In genomic region chr17:75522347-75523065, GRCm38 (mm10) we compare ENCODE assay signal across 9 mouse cellular contexts. TPM values are rescaled to one million over a fixed set of nuclear protein-coding genes. Genes with fewer than 3 reads are reported as not detected.
DNase-seq lines count a peak whose midpoint lies in the region; ATAC-seq and TF ChIP-seq lines count a peak whose summit lies in the region.
"Had no signal": no experiment of that assay in that cellular context is flagged by ENCODE, and none has a peak within 500 bp of the region (broad histone marks: within the 10 kb centered on the region; RNA-seq: fewer than 3 reads in every experiment).

No protein-coding gene starts in this region.

- 25% methylated on average over 9 of the region's 9 CpGs for WGBS in intestine, embryonic 14.5 days
- 17% methylated on average over 9 of the region's 9 CpGs for WGBS in intestine, embryonic 16.5 days
- WGBS in hindbrain, postnatal 0 days, result 21% methylated on average over 9 of the region's 9 CpGs

- H3K4me2 ChIP-seq in intestine, embryonic 14.5 days (ENCODE audit: low read length), result no peak overlapping the region
- H3K4me2 ChIP-seq in intestine, embryonic 16.5 days (ENCODE audit: low read depth, low read length), result no peak overlapping the region
- H3K4me2 ChIP-seq in hindbrain, postnatal 0 days (ENCODE audit: low read depth, low read length), result no peak overlapping the region

- no peak overlapping the region for H3K9ac ChIP-seq in intestine, embryonic 14.5 days (ENCODE audit: low read length)
- H3K9ac ChIP-seq in intestine, embryonic 16.5 days (ENCODE audit: low read depth, low read length), result no peak overlapping the region
- no peak overlapping the region for H3K9ac ChIP-seq in hindbrain, postnatal 0 days (replicated peaks; ENCODE audit: low read length)

- TF ChIP-seq CTCF in Patski (IDR thresholded peaks at IDR 0.05), result no peak
- TF ChIP-seq CTCF in hindbrain, postnatal 0 days (IDR thresholded peaks at IDR 0.05; ENCODE audit: low read depth), result no peak

- H3K4me1 ChIP-seq in intestine, embryonic 14.5 days (replicated peaks; ENCODE audit: control insufficient read depth, insufficient read depth, low read length), result no peaks in the 10 kb centered on the region
- no peaks in the 10 kb centered on the region for H3K4me1 ChIP-seq in intestine, embryonic 16.5 days (ENCODE audit: control insufficient read depth, insufficient read depth, low read length)
- H3K4me1 ChIP-seq in hindbrain, postnatal 0 days (ENCODE audit: insufficient read depth, low read length), result no peaks in the 10 kb centered on the region

- CTCF ChIA-PET in Patski (lab: Charles Lee), result interaction anchor here (1.0 kb wide), 1 partner anchor 15 kb away, joined by 3 read pairs; no protein-coding TSS in a partner anchor

- H3K27ac ChIP-seq in intestine, embryonic 14.5 days (ENCODE audit: low read depth), result no peak overlapping the region
- no peak overlapping the region for H3K27ac ChIP-seq in intestine, embryonic 16.5 days (ENCODE audit: low read length)
- H3K27ac ChIP-seq in hindbrain, postnatal 0 days, result no peak overlapping the region

- H3K9me3 ChIP-seq in intestine, embryonic 14.5 days (ENCODE audit: control insufficient read depth, low read length), result no peaks in the 10 kb centered on the region
- no peaks in the 10 kb centered on the region for H3K9me3 ChIP-seq in intestine, embryonic 16.5 days (ENCODE audit: control insufficient read depth, low read length)
- H3K9me3 ChIP-seq in hindbrain, postnatal 0 days (ENCODE audit: low read length), result no peaks in the 10 kb centered on the region
- H3K9me3 ChIP-seq: G1E had no signal

- ATAC-seq in intestine, embryonic 14.5 days (replicated peaks; ENCODE audit: low FRiP score, low TSS enrichment, low read depth), result peak; percentile 53; the same call in 1 of the 2 replicates
- no peak for ATAC-seq in intestine, embryonic 16.5 days
- peak; percentile 44 for ATAC-seq in Patski
- peak; percentile 32; the same call in 1 of the 2 replicates for ATAC-seq in hindbrain, postnatal 0 days

- POLR2A ChIA-PET in Patski (lab: Charles Lee), result interaction anchor here (0.8 kb wide), 1 partner anchor 9 kb away, joined by 3 read pairs; no protein-coding TSS in a partner anchor

- H3K4me3 ChIP-seq in intestine, embryonic 14.5 days (ENCODE audit: low read depth, low read length), result no peak overlapping the region
- H3K4me3 ChIP-seq in intestine, embryonic 16.5 days (ENCODE audit: low read length), result no peak overlapping the region
- no peak overlapping the region for H3K4me3 ChIP-seq in hindbrain, postnatal 0 days (ENCODE audit: low read length)

- H3K27me3 ChIP-seq in intestine, embryonic 14.5 days (replicated peaks; ENCODE audit: control insufficient read depth, insufficient read depth, low read length), result no peaks in the 10 kb centered on the region
- no peaks in the 10 kb centered on the region for H3K27me3 ChIP-seq in intestine, embryonic 16.5 days (replicated peaks; ENCODE audit: control insufficient read depth, insufficient read depth, low read length)
- H3K27me3 ChIP-seq in Patski, result no peaks in the 10 kb centered on the region
- no peaks in the 10 kb centered on the region for H3K27me3 ChIP-seq in hindbrain, postnatal 0 days (ENCODE audit: insufficient read depth, low read length)

- peak; percentile 46 for DNase-seq in intestine, embryonic 14.5 days (ENCODE audit: low spot score)
- DNase-seq in Patski (ENCODE audit: low read depth, low spot score), result no peak
- peak; percentile 95 for DNase-seq in fibroblast of lung, adult 2 months (ENCODE audit: low read depth)
- DNase-seq in hindbrain, postnatal 0 days (ENCODE audit: low spot score), result peak; percentile 37
- DNase-seq in retina, embryonic 14.5 days (ENCODE audit: low spot score), result no peak
- no peak for DNase-seq in layer of hippocampus, postnatal 10 days (ENCODE audit: low spot score in 2 of 2)
- DNase-seq: thymus, postnatal 36 days had no signal

- H3K36me3 ChIP-seq in intestine, embryonic 14.5 days (ENCODE audit: control insufficient read depth, insufficient read depth, low read length), result no peaks in the 10 kb centered on the region
- no peaks in the 10 kb centered on the region for H3K36me3 ChIP-seq in intestine, embryonic 16.5 days (ENCODE audit: control insufficient read depth, insufficient read depth, low read length)
- H3K36me3 ChIP-seq in hindbrain, postnatal 0 days (ENCODE audit: insufficient read depth, low read length), result no peaks in the 10 kb centered on the region
- H3K36me3 ChIP-seq: G1E had no signal

- in situ Hi-C loops in Patski (cut with MboI; ENCODE audit: low pct_unique_long_range_greater_than_20kb), result no loop called here

RNA-seq across cellular contexts. Expression of gene Fam98a, which starts 29.2 kb away (rescaled TPM):
- polyA plus RNA-seq in intestine, embryonic 14.5 days (2014; fragmentation: Nextera tagmentation; extraction: Ambion mirVana), result 7.3 and 8.3 TPM in 2 replicates
- polyA plus RNA-seq in intestine, embryonic 16.5 days (2015; fragmentation: Nextera tagmentation; extraction: Ambion mirVana), result 17.6 and 18.8 TPM in 2 replicates
- polyA plus RNA-seq in Patski (2021), result 57.1 TPM
- 15.1 and 15.4 TPM in 2 replicates for total RNA-seq in hindbrain, postnatal 0 days (2014; rRNA removed)
- polyA plus RNA-seq in hindbrain, postnatal 0 days (2015; fragmentation: Nextera tagmentation; extraction: Ambion mirVana), result 22.8 and 23.1 TPM in 2 replicates
- 10 to 100 TPM; 59.9 to 68.3 TPM for total RNA-seq in layer of hippocampus, postnatal 10 days (2021)

Comparison
In these comparisons a context has a peak if more than half of its experiments do, and no peak if none do; other contexts are left out.
1. DNase-seq: peak in intestine, embryonic 14.5 days (single experiment), fibroblast of lung, adult 2 months (single experiment) and hindbrain, postnatal 0 days (single experiment); none in Patski (single experiment), retina, embryonic 14.5 days (single experiment) and layer of hippocampus, postnatal 10 days (0 of 2).